In the genomic region with DNA sequence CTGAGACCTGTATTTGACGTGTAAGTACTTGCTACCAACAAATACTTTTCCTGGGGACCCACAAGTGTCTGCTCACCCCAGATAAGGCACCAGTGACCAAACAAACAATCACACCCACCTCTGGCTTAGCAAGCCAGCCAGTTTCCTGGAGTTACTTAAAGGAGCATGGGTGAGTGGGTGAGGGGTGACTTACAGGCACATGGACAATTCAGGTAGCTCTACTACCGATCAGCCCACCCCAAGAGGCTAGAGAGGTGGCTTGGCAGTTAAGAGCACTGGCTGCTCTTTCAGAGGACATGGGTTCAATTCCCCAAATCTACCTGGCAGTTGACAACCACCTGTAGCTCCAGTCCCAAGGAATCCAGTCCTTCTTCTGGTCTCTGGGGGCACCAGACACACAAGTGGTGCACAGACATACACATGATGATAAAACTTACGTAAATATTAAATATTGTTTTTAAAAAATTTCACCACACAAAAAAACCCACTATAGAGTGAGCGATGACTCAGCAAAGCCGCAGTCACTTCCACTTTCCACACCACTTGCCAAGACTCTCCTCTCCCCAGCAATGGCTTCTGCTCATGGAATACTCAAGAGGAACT, we compare ENCODE assay signal across 12 mouse cellular contexts. TPM values are rescaled to one million over a fixed set of nuclear protein-coding genes. Genes with fewer than 3 reads are reported as not detected.
A peak's percentile ranks its signal among the peaks of the same experiment; 100 is the strongest.
DNase-seq lines count a peak whose midpoint lies in the region; ATAC-seq and TF ChIP-seq lines count a peak whose summit lies in the region.
"Had no signal": no experiment of that assay in that cellular context is flagged by ENCODE, and none has a peak within 500 bp of the region (broad histone marks: within the 10 kb centered on the region; RNA-seq: fewer than 3 reads in every experiment).

No protein-coding gene starts in this region.

- TF ChIP-seq EP300 in MEL (IDR thresholded peaks at IDR 0.05; ENCODE audit: low read depth in 1 of 2, low read length in 2 of 2) = peak; percentile 72 to 76

- ATAC-seq in intestine, embryonic 16.5 days = peak; percentile 59; the same call in 1 of the 2 replicates
- ATAC-seq in cerebellum, adult (ENCODE audit: insufficient number of reproducible peaks, low FRiP score, low TSS enrichment) = no peak

- TF ChIP-seq POLR2A in MEL (IDR thresholded peaks at IDR 0.05; ENCODE audit: control insufficient read depth in 1 of 2, insufficient read depth in 1 of 2, low read depth in 1 of 2, low read length in 2 of 2, poor library complexity in 1 of 2) = no peak

- H3K27me3 ChIP-seq in heart, embryonic 10.5 days (ENCODE audit: insufficient read depth, poor library complexity, severe bottlenecking) = no peaks in the 10 kb centered on the region
- no peaks in the 10 kb centered on the region for H3K27me3 ChIP-seq in MEL (ENCODE audit: control insufficient read depth in 1 of 2, insufficient read depth in 2 of 2, low read length in 2 of 2)
- no peaks in the 10 kb centered on the region for H3K27me3 ChIP-seq in intestine, embryonic 16.5 days (replicated peaks; ENCODE audit: control insufficient read depth, insufficient read depth, low read length)
- H3K27me3 ChIP-seq: embryonic facial prominence, embryonic 12.5 days had no signal

- H3K36me3 ChIP-seq in heart, embryonic 10.5 days = no peaks in the 10 kb centered on the region
- H3K36me3 ChIP-seq in MEL (ENCODE audit: control insufficient read depth in 1 of 2, insufficient read depth in 2 of 2, low read length in 2 of 2) = peaks cover 0 to 24% of the 10 kb centered on the region in 2 experiments; a peak in 2 of 4 replicates
- no peaks in the 10 kb centered on the region for H3K36me3 ChIP-seq in intestine, embryonic 16.5 days (ENCODE audit: control insufficient read depth, insufficient read depth, low read length)
- H3K36me3 ChIP-seq: embryonic facial prominence, embryonic 12.5 days had no signal

- TF ChIP-seq CTCF in MEL (IDR thresholded peaks at IDR 0.05 in 2 of 3, conservative IDR thresholded peaks at IDR 0.05 in 1 of 3; ENCODE audit: control insufficient read depth in 1 of 3, insufficient read depth in 1 of 3, low read depth in 2 of 3, low read length in 3 of 3, poor library complexity in 1 of 3, severe bottlenecking in 1 of 3) = no peak

- DNase-seq in heart, embryonic 10.5 days (ENCODE audit: low spot score) = peak; percentile 91
- no peak for DNase-seq in heart, adult 18-20 months
- peak; percentile 81 for DNase-seq in MEL (ENCODE audit: low read depth, low spot score)
- DNase-seq in spleen, postnatal 10 days (ENCODE audit: low spot score in 2 of 2) = peak; percentile 66
- no peak for DNase-seq in right cerebral cortex, postnatal 36 days (ENCODE audit: low spot score in 2 of 2)
- DNase-seq in kidney, postnatal 36 days = no peak
- DNase-seq: lung, adult 2 months; right cerebral cortex, postnatal 14 days had no signal

- H3K27ac ChIP-seq in heart, embryonic 10.5 days = peak overlapping the region; percentile 76; the same call in 1 of the 2 replicates
- H3K27ac ChIP-seq in MEL (ENCODE audit: control insufficient read depth, low read depth, low read length) = peak overlapping the region; percentile 59
- H3K27ac ChIP-seq in intestine, embryonic 16.5 days (ENCODE audit: low read length) = no peak overlapping the region
- H3K27ac ChIP-seq: embryonic facial prominence, embryonic 12.5 days; hindbrain, embryonic 14.5 days had no signal

- 0 out of 2 replicates have a peak, but pooled peaks cover under 1% of the 10 kb centered on the region for H3K9me3 ChIP-seq in heart, embryonic 10.5 days
- H3K9me3 ChIP-seq in MEL (replicated peaks; ENCODE audit: insufficient read depth, low read length) = no peaks in the 10 kb centered on the region
- H3K9me3 ChIP-seq in intestine, embryonic 16.5 days (ENCODE audit: control insufficient read depth, low read length) = no peaks in the 10 kb centered on the region
- H3K9me3 ChIP-seq: embryonic facial prominence, embryonic 12.5 days had no signal

- no peak overlapping the region for H3K4me3 ChIP-seq in heart, embryonic 10.5 days
- H3K4me3 ChIP-seq in MEL (ENCODE audit: control insufficient read depth in 1 of 2, insufficient read depth in 1 of 2, low read depth in 2 of 2, low read length in 2 of 2) = peak overlapping the region; percentile 21 to 46
- H3K4me3 ChIP-seq in intestine, embryonic 16.5 days (ENCODE audit: low read length) = no peak overlapping the region
- H3K4me3 ChIP-seq: embryonic facial prominence, embryonic 12.5 days had no signal

- no peak for TF ChIP-seq RAD21 in MEL (IDR thresholded peaks at IDR 0.05; ENCODE audit: low read depth, low read length)

- H3K4me2 ChIP-seq in intestine, embryonic 16.5 days (ENCODE audit: low read depth, low read length) = no peak overlapping the region
- H3K4me2 ChIP-seq: embryonic facial prominence, embryonic 12.5 days; hindbrain, embryonic 14.5 days had no signal

- peaks cover 7% of the 10 kb centered on the region for H3K4me1 ChIP-seq in heart, embryonic 10.5 days
- peaks cover 8 to 24% of the 10 kb centered on the region in 2 experiments for H3K4me1 ChIP-seq in MEL (ENCODE audit: control insufficient read depth in 1 of 2, insufficient read depth in 2 of 2, low read length in 2 of 2)
- no peaks in the 10 kb centered on the region for H3K4me1 ChIP-seq in intestine, embryonic 16.5 days (ENCODE audit: control insufficient read depth, insufficient read depth, low read length)
- H3K4me1 ChIP-seq: embryonic facial prominence, embryonic 12.5 days had no signal

- H3K9ac ChIP-seq in MEL (ENCODE audit: control insufficient read depth, low read depth, low read length, poor library complexity, severe bottlenecking) = peak overlapping the region; percentile 28
- no peak overlapping the region for H3K9ac ChIP-seq in intestine, embryonic 16.5 days (ENCODE audit: low read depth, low read length)
- H3K9ac ChIP-seq: embryonic facial prominence, embryonic 12.5 days; hindbrain, embryonic 14.5 days had no signal

- no peaks in the 10 kb centered on the region for H3K79me2 ChIP-seq in MEL (ENCODE audit: control insufficient read depth, insufficient read depth, low read length, poor library complexity)

- 75% methylated on average over 5 of the region's 5 CpGs for WGBS in heart, embryonic 10.5 days
- 76% methylated on average over 5 of the region's 5 CpGs for WGBS in intestine, embryonic 16.5 days

TF ChIP-seq in MEL, 35 proteins besides CTCF, POLR2A, EP300 and RAD21:
- peak; percentile 75 for TF ChIP-seq TCF12 (IDR thresholded peaks at IDR 0.05; ENCODE audit: low read depth, low read length)
- TF ChIP-seq ZKSCAN1 (IDR thresholded peaks at IDR 0.05; ENCODE audit: low read depth, low read length) = no peak
- no peak for TF ChIP-seq TBP (IDR thresholded peaks at IDR 0.05; ENCODE audit: low read depth, low read length)
- TF ChIP-seq SIN3A (IDR thresholded peaks at IDR 0.05; ENCODE audit: low read length) = peak; percentile 32; the same call in 1 of the 2 replicates
- peak; percentile 92 for TF ChIP-seq TAL1 (IDR thresholded peaks at IDR 0.05; ENCODE audit: low read length)
- TF ChIP-seq JUND (IDR thresholded peaks at IDR 0.05; ENCODE audit: low read depth, low read length) = peak; percentile 28; the same call in 1 of the 2 replicates
- TF ChIP-seq HCFC1 (IDR thresholded peaks at IDR 0.05; ENCODE audit: low read depth, low read length) = 0 out of 2 replicates have a peak, but pooled peaks have one; percentile 7
- no peak; the same call in 1 of the 2 replicates for TF ChIP-seq MAX (IDR thresholded peaks at IDR 0.05; ENCODE audit: low read length)
- TF ChIP-seq MYC (IDR thresholded peaks at IDR 0.05; ENCODE audit: low read depth, low read length) = 0 out of 2 replicates have a peak, but pooled peaks have one; percentile 12
- TF ChIP-seq MAFK (IDR thresholded peaks at IDR 0.05; ENCODE audit: borderline replicate concordance, low read depth, low read length) = peak; percentile 63; the same call in 1 of the 2 replicates
- TF ChIP-seq GABPA (IDR thresholded peaks at IDR 0.05; ENCODE audit: low read depth, low read length) = peak; percentile 86
- peak; percentile 76 for TF ChIP-seq GATA1 (IDR thresholded peaks at IDR 0.05; ENCODE audit: low read depth, low read length)
- TF ChIP-seq ETS1 (IDR thresholded peaks at IDR 0.05; ENCODE audit: low read depth, low read length) = peak; percentile 64; the same call in 1 of the 2 replicates

RNA-seq across cellular contexts. Expression of a gene that starts 9.5 kb away (rescaled TPM):
- polyA plus RNA-seq in heart, embryonic 10.5 days (2016; fragmentation: Nextera tagmentation; extraction: Ambion mirVana) = 76.6 and 89.6 TPM in 2 replicates
- 10 to 100 TPM; 23.6 to 26.1 TPM for total RNA-seq in heart, adult 18-20 months (2021)
- 36.7 and 38.1 TPM in 2 replicates for total RNA-seq in MEL (2012; rRNA removed)
- polyA plus RNA-seq in MEL (2012; ENCODE audit: insufficient read depth in 1 of 2, insufficient read length in 2 of 2, low read depth in 1 of 2, low replicate concordance in 2 of 2, missing spikeins in 1 of 2) = 10 to 100 TPM in 1 of 2 experiments, not detected in 1; 69.7 TPM
- 146 and 154 TPM in 2 replicates for polyA plus RNA-seq in intestine, embryonic 16.5 days (2015; fragmentation: Nextera tagmentation; extraction: Ambion mirVana)

RNA-seq across cellular contexts. Expression of a gene that starts 30.6 kb away (rescaled TPM):
- polyA plus RNA-seq in heart, embryonic 10.5 days (2016; fragmentation: Nextera tagmentation; extraction: Ambion mirVana) = 384 and 400 TPM in 2 replicates
- total RNA-seq in heart, adult 18-20 months (2021) = 100 to 1,000 TPM; 138 to 161 TPM
- 322 and 354 TPM in 2 replicates for total RNA-seq in MEL (2012; rRNA removed)
- polyA plus RNA-seq in MEL (2012; ENCODE audit: insufficient read depth in 1 of 2, insufficient read length in 2 of 2, low read depth in 1 of 2, low replicate concordance in 2 of 2, missing spikeins in 1 of 2) = 100 to 1,000 TPM in 1 of 2 experiments, not detected in 1; 337 TPM
- polyA plus RNA-seq in intestine, embryonic 16.5 days (2015; fragmentation: Nextera tagmentation; extraction: Ambion mirVana) = 466 and 467 TPM in 2 replicates

RNA-seq across cellular contexts. Expression of a gene that starts 30.8 kb away (rescaled TPM):
- polyA plus RNA-seq in heart, embryonic 10.5 days (2016; fragmentation: Nextera tagmentation; extraction: Ambion mirVana) = 96.5 and 128 TPM in 2 replicates
- total RNA-seq in heart, adult 18-20 months (2021) = 1 to 10 TPM; 4.7 to 5.2 TPM
- 160 and 189 TPM in 2 replicates for total RNA-seq in MEL (2012; rRNA removed)
- polyA plus RNA-seq in MEL (2012; ENCODE audit: insufficient read depth in 1 of 2, insufficient read length in 2 of 2, low read depth in 1 of 2, low replicate concordance in 2 of 2, missing spikeins in 1 of 2) = 100 to 1,000 TPM in 1 of 2 experiments, not detected in 1; 145 TPM
- 77.9 and 87.8 TPM in 2 replicates for polyA plus RNA-seq in intestine, embryonic 16.5 days (2015; fragmentation: Nextera tagmentation; extraction: Ambion mirVana)

Comparison
In these comparisons a context has a peak if more than half of its experiments do, and no peak if none do; other contexts are left out.
1. DNase-seq: peak in heart, embryonic 10.5 days (single experiment), MEL (single experiment) and spleen, postnatal 10 days (2 of 2); none in heart, adult 18-20 months (0 of 2), right cerebral cortex, postnatal 36 days (0 of 2) and kidney, postnatal 36 days (0 of 2).
2. H3K4me3 ChIP-seq: peak in MEL (2 of 2); none in heart, embryonic 10.5 days (single experiment) and intestine, embryonic 16.5 days (single experiment).